Mouse (Mus musculus): ENCODE data around the gene Tnfrsf21. TPM values are rescaled to one million over a fixed set of nuclear protein-coding genes. Genes with fewer than 3 reads are reported as not detected.

The Tnfrsf21 gene
- polyA plus RNA-seq, 1 experiment from 2014 or later: 44.2 TPM

GRCm38 (mm10) chr17:43090948-43091724, 74.8 kb downstream of the Tnfrsf21 start:
- Histone ChIP-seq H3K4me1 (no peaks in the 10 kb centered on the region), H3K4me3 (no peak overlapping the region), H3K4me2 (no peak overlapping the region), H3K36me3 (peaks cover 9% of the 10 kb centered on the region), H3K27me3 (no peaks in the 10 kb centered on the region), H3K9ac (no peak overlapping the region), H3K9me3 (no peaks in the 10 kb centered on the region), H3K27ac (no peak overlapping the region)
- ATAC-seq (ENCODE audit: borderline replicate concordance, extremely low read depth, low FRiP score, low TSS enrichment): no peak
- 82% methylated on average over 3 of the region's 3 CpGs for WGBS

GRCm38 (mm10) chr17:43092280-43092995, 76.1 kb downstream of the Tnfrsf21 start:
- no peaks in the 10 kb centered on the region for H3K9me3 ChIP-seq
- ATAC-seq (ENCODE audit: borderline replicate concordance, extremely low read depth, low FRiP score, low TSS enrichment): no peak
- peaks cover 4% of the 10 kb centered on the region; the same call in 1 of the 2 replicates for H3K36me3 ChIP-seq
- WGBS: 31% methylated on average over 8 of the region's 8 CpGs
- no peaks in the 10 kb centered on the region for H3K27me3 ChIP-seq
- H3K4me2 ChIP-seq: no peak overlapping the region
- no peak overlapping the region for H3K9ac ChIP-seq
- no peak overlapping the region for H3K4me3 ChIP-seq
- no peak overlapping the region for H3K27ac ChIP-seq
- H3K4me1 ChIP-seq: no peaks in the 10 kb centered on the region

GRCm38 (mm10) chr17:43094285-43094684, 77.9 kb downstream of the Tnfrsf21 start:
- Histone ChIP-seq H3K4me1 (no peaks in the 10 kb centered on the region), H3K27ac (no peak overlapping the region), H3K9me3 (no peaks in the 10 kb centered on the region), H3K9ac (no peak overlapping the region), H3K4me3 (no peak overlapping the region), H3K36me3 (peaks cover 3% of the 10 kb centered on the region; the same call in 1 of the 2 replicates), H3K27me3 (no peaks in the 10 kb centered on the region), H3K4me2 (no peak overlapping the region)
- 23% methylated on average over 2 of the region's 2 CpGs for WGBS
- ATAC-seq (ENCODE audit: borderline replicate concordance, extremely low read depth, low FRiP score, low TSS enrichment): no peak

GRCm38 (mm10) chr17:43097101-43097688, 80.8 kb downstream of the Tnfrsf21 start:
- Histone ChIP-seq H3K9me3 (no peaks in the 10 kb centered on the region), H3K4me1 (no peaks in the 10 kb centered on the region), H3K4me2 (no peak overlapping the region), H3K27ac (no peak overlapping the region), H3K4me3 (no peak overlapping the region), H3K27me3 (no peaks in the 10 kb centered on the region), H3K9ac (no peak overlapping the region), H3K36me3 (no peaks in the 10 kb centered on the region)
- WGBS: 50% methylated on average over 4 of the region's 4 CpGs
- ATAC-seq (ENCODE audit: borderline replicate concordance, extremely low read depth, low FRiP score, low TSS enrichment): no peak

GRCm38 (mm10) chr17:43106108-43106507, 89.8 kb downstream of the Tnfrsf21 start:
- no peaks in the 10 kb centered on the region for H3K36me3 ChIP-seq
- 85% methylated on average over 3 of the region's 3 CpGs for WGBS
- ATAC-seq (ENCODE audit: borderline replicate concordance, extremely low read depth, low FRiP score, low TSS enrichment): no peak
- no peaks in the 10 kb centered on the region for H3K4me1 ChIP-seq
- H3K9me3 ChIP-seq: no peaks in the 10 kb centered on the region
- H3K9ac ChIP-seq: no peak overlapping the region
- no peaks in the 10 kb centered on the region for H3K27me3 ChIP-seq
- H3K4me2 ChIP-seq: no peak overlapping the region
- no peak overlapping the region for H3K4me3 ChIP-seq
- no peak overlapping the region for H3K27ac ChIP-seq

GRCm38 (mm10) chr17:43107338-43107737, 91.0 kb downstream of the Tnfrsf21 start:
- Histone ChIP-seq H3K4me2 (no peak overlapping the region), H3K4me3 (no peak overlapping the region), H3K9ac (no peak overlapping the region), H3K9me3 (no peaks in the 10 kb centered on the region), H3K27me3 (no peaks in the 10 kb centered on the region), H3K36me3 (no peaks in the 10 kb centered on the region), H3K27ac (no peak overlapping the region), H3K4me1 (no peaks in the 10 kb centered on the region)
- ATAC-seq (ENCODE audit: borderline replicate concordance, extremely low read depth, low FRiP score, low TSS enrichment): no peak
- 76% methylated on average over 5 of the region's 5 CpGs for WGBS

GRCm38 (mm10) chr17:43109501-43109900, 93.1 kb downstream of the Tnfrsf21 start:
- no peaks in the 10 kb centered on the region for H3K4me1 ChIP-seq
- H3K4me3 ChIP-seq: no peak overlapping the region
- WGBS: 70% methylated on average over 4 of the region's 4 CpGs
- no peaks in the 10 kb centered on the region for H3K9me3 ChIP-seq
- no peaks in the 10 kb centered on the region for H3K27me3 ChIP-seq
- H3K4me2 ChIP-seq: no peak overlapping the region
- H3K27ac ChIP-seq: no peak overlapping the region
- no peak overlapping the region for H3K9ac ChIP-seq
- H3K36me3 ChIP-seq: no peaks in the 10 kb centered on the region
- no peak for ATAC-seq (ENCODE audit: borderline replicate concordance, extremely low read depth, low FRiP score, low TSS enrichment)

GRCm38 (mm10) chr17:43110168-43110885, 94.0 kb downstream of the Tnfrsf21 start:
- ATAC-seq (ENCODE audit: borderline replicate concordance, extremely low read depth, low FRiP score, low TSS enrichment): no peak

GRCm38 (mm10) chr17:43113391-43113984, 97.1 kb downstream of the Tnfrsf21 start:
- Histone ChIP-seq H3K9me3 (no peaks in the 10 kb centered on the region), H3K9ac (no peak overlapping the region), H3K36me3 (no peaks in the 10 kb centered on the region), H3K4me2 (no peak overlapping the region), H3K27me3 (no peaks in the 10 kb centered on the region), H3K4me1 (no peaks in the 10 kb centered on the region), H3K4me3 (no peak overlapping the region), H3K27ac (no peak overlapping the region)
- WGBS: 58% methylated on average over 9 of the region's 9 CpGs
- ATAC-seq (ENCODE audit: borderline replicate concordance, extremely low read depth, low FRiP score, low TSS enrichment): no peak

More at GRCm38 (mm10) chr17:43110168-43110885, 94.0 kb downstream of the Tnfrsf21 start:
- Histone ChIP-seq H3K27ac (no peak overlapping the region), H3K4me1 (no peaks in the 10 kb centered on the region), H3K9ac (no peak overlapping the region), H3K9me3 (no peaks in the 10 kb centered on the region), H3K4me3 (no peak overlapping the region), H3K27me3 (no peaks in the 10 kb centered on the region), H3K36me3 (no peaks in the 10 kb centered on the region), H3K4me2 (no peak overlapping the region)
- 72% methylated on average over 9 of the region's 9 CpGs for WGBS

- Histone ChIP-seq H3K9ac (no peak overlapping the region), H3K4me3 (no peak overlapping the region), H3K27me3 (no peaks in the 10 kb centered on the region), H3K9me3 (no peaks in the 10 kb centered on the region), H3K4me1 (no peaks in the 10 kb centered on the region), H3K36me3 (no peaks in the 10 kb centered on the region), H3K4me2 (no peak overlapping the region), H3K27ac (no peak overlapping the region)
- whole genome bisulfite sequencing: 52% methylated on average over 8 of the region's 8 CpGs
- no peak for ATAC-seq (ENCODE audit: borderline replicate concordance, extremely low read depth, low FRiP score, low TSS enrichment)
Observed at GRCm38 (mm10) chr17:43114086-43114581, 97.8 kb downstream of the Tnfrsf21 start.

- Histone ChIP-seq H3K4me3 (no peak overlapping the region), H3K9me3 (no peaks in the 10 kb centered on the region), H3K4me1 (no peaks in the 10 kb centered on the region), H3K27me3 (no peaks in the 10 kb centered on the region), H3K27ac (no peak overlapping the region), H3K4me2 (no peak overlapping the region), H3K9ac (no peak overlapping the region), H3K36me3 (no peaks in the 10 kb centered on the region)
- no peak for ATAC-seq (ENCODE audit: borderline replicate concordance, extremely low read depth, low FRiP score, low TSS enrichment)
- 88% methylated on average over 6 of the region's 6 CpGs for WGBS
Observed at GRCm38 (mm10) chr17:43114926-43115325, 98.6 kb downstream of the Tnfrsf21 start.
